Mouse (Mus musculus) kidney, postnatal 4 days (tissue): ENCODE data around the gene Gnb1l.

Experiments
- DNase-seq, 2 experiments: peaks; one replicate each; pipeline ENCODE4 v3.0.0; 2021; ENCODE audit warnings: mixed read lengths in 2 of 2

Gene Gnb1l

GRCm38 (mm10) chr16:18498558-18498990 is at the start of gene Gnb1l, which contains the start of gene Rtl10:
Gnb1l (plus strand) TSS chr16:18498713.
Rtl10 (plus strand) TSS chr16:18498901.
- peak; percentile 98 for DNase-seq

DNA sequence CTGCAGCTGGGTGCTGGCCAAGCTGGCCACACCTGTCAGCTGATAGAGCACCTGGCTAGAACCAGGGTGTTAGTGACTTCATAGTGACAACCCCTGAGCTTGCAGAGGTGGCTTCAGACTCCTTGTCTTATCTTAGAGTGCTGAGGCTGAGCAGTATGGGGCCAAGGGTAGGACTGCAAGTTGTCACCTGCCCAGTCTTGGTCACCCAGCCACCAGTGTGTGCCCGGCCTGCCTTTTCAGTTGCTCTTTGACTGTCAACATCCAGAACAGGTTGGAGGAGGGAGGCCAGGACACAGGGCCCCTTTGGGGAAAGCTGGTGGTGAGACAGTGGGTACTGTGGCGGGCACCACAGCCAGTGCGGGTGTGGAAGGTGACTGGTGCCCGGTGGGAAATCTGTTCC is 49.5 kb upstream of the Gnb1l start:
- DNase-seq, result no peak

- DNase-seq, result peak; percentile 51 to 72
These were observed 46.9 kb upstream of the Gnb1l start for GRCm38 (mm10) chr16:18451486-18452181.

DNA sequence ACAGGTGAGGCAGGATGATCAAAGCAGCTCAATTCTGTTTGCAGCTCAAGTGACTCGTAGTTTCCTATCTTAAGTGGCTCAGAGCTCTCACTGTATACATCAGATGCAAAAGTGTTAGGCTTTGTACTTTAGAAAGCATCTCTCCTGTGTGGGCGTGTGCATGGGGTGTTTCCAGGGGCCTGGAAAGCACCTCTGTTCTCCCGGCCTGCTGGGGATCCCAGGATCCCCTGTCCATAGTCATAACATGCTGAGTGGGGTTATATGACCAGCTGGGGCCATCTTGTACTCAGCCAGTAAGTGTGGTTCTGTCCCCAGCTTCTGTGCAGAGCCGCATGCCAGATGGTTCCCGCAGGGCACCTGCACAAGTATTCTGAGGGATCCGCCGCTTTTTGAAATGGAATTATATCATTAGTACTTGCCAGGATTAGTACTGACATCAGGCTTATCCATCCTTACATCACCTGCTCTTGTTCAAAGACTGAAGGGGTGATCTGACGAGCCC is 46.1 kb upstream of the Gnb1l start:
- no peak for DNase-seq

GRCm38 (mm10) chr16:18453846-18454245 is 44.7 kb upstream of the Gnb1l start:
- peak; percentile 55 to 68 for DNase-seq

GRCm38 (mm10) chr16:18455407-18455806 is 43.1 kb upstream of the Gnb1l start:
- no peak for DNase-seq

DNA sequence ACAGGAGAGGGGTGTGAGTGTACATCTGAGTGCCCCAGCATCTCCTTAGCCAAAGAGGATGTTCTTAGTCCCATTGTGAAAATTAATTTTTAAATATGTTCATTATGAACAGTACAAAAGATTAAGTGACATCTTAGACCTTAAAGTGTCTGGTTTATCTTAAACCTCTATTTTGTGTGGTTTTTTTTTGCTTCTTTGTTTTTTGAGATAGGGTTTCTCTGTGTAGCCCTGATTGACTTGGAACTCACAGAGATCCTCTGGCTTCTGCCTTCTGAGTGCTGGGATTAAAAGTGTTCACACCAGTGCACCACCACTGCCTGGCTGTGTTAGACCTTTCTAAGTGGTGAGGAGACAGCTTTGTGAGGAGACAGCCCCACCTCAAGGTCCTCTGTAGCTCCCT is 39.9 kb upstream of the Gnb1l start:
- DNase-seq, result no peak

GRCm38 (mm10) chr16:18459335-18459954 is 39.1 kb upstream of the Gnb1l start:
- DNase-seq, result peak in 1 of 2 experiments; percentile 44

DNA sequence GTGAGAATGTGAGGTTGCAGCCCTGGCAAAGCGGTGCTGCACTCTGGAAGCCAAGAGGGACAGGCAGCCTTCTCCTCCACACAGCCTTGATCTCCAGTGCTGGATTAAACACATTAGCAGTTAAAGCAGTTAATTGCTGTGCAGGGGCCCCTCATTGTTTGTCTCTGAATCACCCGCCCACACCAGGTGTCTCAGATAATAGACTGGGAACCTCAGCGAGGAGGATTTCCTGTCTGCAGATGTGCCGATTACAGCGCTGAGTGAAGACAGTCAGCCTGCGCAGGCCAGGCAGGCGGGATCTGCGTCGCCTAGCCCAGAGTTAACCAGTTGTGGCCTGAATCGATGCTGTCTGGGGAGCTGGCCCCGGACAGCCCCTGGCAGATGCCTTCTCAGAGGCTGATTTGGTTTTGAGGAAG is 38.5 kb upstream of the Gnb1l start:
- peak; percentile 50 to 63 for DNase-seq

DNA sequence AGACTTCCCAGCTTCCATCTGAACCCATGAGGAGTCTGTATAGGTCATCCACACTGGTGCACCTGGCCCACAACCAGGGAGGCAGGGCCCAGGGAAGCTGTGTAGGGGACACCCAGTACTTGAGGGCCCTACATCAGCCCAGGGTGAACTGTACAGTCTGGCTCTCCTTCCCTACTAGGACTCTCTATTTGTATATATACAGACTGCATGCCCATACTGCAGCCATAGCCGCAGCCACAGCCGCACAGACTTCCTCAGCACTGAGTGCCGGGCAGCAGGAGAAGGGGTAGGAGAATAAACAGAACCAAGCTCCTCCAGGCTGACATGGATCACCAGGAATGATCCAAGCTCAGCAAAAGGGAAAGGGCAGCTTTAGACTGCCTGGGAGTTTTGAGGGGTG is 37.7 kb upstream of the Gnb1l start:
- no peak for DNase-seq

- no peak for DNase-seq
These were observed 36.5 kb upstream of the Gnb1l start for GRCm38 (mm10) chr16:18462031-18462430.

- peak; percentile 32 to 51 for DNase-seq
These were observed 35.9 kb upstream of the Gnb1l start for GRCm38 (mm10) chr16:18462598-18462997.

- no peak for DNase-seq
These were observed 34.2 kb upstream of the Gnb1l start for GRCm38 (mm10) chr16:18464271-18464670.

- DNase-seq, result peak in 1 of 2 experiments; percentile 4
These were observed 27.7 kb upstream of the Gnb1l start for GRCm38 (mm10) chr16:18470829-18471228.

GRCm38 (mm10) chr16:18471381-18471955 is 27.0 kb upstream of the Gnb1l start:
- DNase-seq, result no peak

GRCm38 (mm10) chr16:18471976-18472375 is 26.5 kb upstream of the Gnb1l start:
- no peak for DNase-seq

- DNase-seq, result no peak
These were observed 26.1 kb upstream of the Gnb1l start for GRCm38 (mm10) chr16:18472416-18472815.

- DNase-seq, result no peak
These were observed 25.5 kb upstream of the Gnb1l start for GRCm38 (mm10) chr16:18472976-18473375.

GRCm38 (mm10) chr16:18474021-18474420 is 24.5 kb upstream of the Gnb1l start:
- no peak for DNase-seq

- peak in 1 of 2 experiments; percentile 29 for DNase-seq
These were observed 20.5 kb upstream of the Gnb1l start for GRCm38 (mm10) chr16:18477996-18478395.

DNA sequence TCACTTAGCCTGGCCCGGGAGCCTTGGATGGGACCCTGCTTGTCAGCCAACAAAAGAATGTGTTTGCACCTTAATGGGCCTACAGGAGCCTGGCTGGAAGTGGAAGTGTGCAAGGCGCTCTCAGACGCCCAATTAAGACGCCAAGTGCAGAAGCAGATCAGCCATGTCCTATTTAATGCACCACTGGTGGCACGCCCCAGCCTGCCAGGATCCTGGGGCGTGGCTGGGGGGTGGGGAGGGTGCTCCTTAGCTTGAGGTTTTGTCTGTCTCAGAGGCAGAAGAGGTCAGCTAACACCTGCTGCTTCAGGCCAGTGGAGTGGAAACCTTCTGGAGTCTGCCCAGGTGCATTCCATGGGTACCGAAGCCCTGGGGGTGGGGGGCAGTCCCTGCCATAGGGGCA is 18.8 kb upstream of the Gnb1l start:
- DNase-seq, result peak; percentile 63 to 79

DNA sequence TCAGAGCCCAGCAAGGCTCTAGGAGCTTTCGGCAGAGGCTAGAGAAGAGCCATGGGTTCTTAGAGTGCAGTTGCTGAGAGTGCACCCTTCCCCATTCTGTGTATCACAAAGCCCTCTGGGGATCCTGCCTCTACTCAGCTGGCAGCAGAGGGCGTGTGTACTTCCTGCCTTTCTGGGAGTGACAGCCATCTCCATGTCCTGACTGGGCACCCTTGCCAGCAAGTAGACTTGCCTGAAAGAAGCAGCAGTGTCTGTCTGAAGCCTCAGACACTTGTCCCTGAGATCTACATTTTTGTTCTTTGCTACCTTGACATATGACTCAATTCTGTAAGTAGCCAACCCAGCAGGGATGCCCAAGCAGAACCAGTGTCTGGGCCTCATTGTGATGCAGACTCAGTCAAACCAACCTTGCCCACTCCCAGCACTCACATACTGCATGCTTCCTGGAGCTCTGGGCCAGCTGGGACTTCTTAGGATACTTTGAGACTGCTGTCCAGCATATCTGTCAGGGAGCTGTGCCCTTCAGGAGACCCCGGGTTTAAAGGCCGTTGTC is 17.5 kb upstream of the Gnb1l start:
- DNase-seq, result no peak

- DNase-seq, result no peak
These were observed 16.1 kb upstream of the Gnb1l start for GRCm38 (mm10) chr16:18482431-18482830.
